Mouse (Mus musculus) C2C12 (cell line): ENCODE measurements around the gene Igfbpl1. TPM values are rescaled to one million over a fixed set of nuclear protein-coding genes. Genes with fewer than 3 reads are reported as not detected.

Experiments used
- H3K27me3 ChIP-seq: one replicate; pipeline ENCODE4 v1.6.1; 2011; ENCODE audit not compliant: control insufficient read depth, insufficient read depth, insufficient read length
- H3K36me3 ChIP-seq: one replicate; pipeline ENCODE4 v1.6.1; 2011; ENCODE audit not compliant: control insufficient read depth, insufficient read depth
- H3K4me3 ChIP-seq: one replicate; pipeline ENCODE4 v1.5.1; 2011; ENCODE audit warnings: mild to moderate bottlenecking, control low read depth; ENCODE audit not compliant: poor library complexity, insufficient read depth, severe bottlenecking
- H3K79me2 ChIP-seq: one replicate; pipeline ENCODE4 v1.6.1; 2011; ENCODE audit not compliant: control insufficient read depth, insufficient read depth
- H3K79me3 ChIP-seq: one replicate; pipeline ENCODE4 v1.6.1; 2011; ENCODE audit warnings: low read depth, control low read depth
- H3ac ChIP-seq: one replicate; pipeline ENCODE3; 2011; ENCODE audit warnings: low read depth; ENCODE audit not compliant: control insufficient read depth, insufficient read length
- CEBPB ChIP-seq: IDR thresholded peaks from one replicate; pipeline ENCODE4 v1.6.1; 2011; ENCODE audit warnings: low read depth, mild to moderate bottlenecking, control low read depth, moderate library complexity
- CTCF ChIP-seq: IDR thresholded peaks from one replicate; pipeline ENCODE4 v1.5.1; 2011; ENCODE audit not compliant: control insufficient read depth, insufficient read depth, insufficient read length
- FOSL1 ChIP-seq: IDR thresholded peaks from one replicate; pipeline ENCODE4 v1.8.0; 2011; ENCODE audit warnings: mild to moderate bottlenecking, low read length; ENCODE audit not compliant: poor library complexity, insufficient read depth, severe bottlenecking
- MAX ChIP-seq: IDR thresholded peaks from one replicate; pipeline ENCODE4 v1.6.1; 2011; ENCODE audit warnings: mild to moderate bottlenecking, control low read depth
- MYOD1 ChIP-seq: IDR thresholded peaks from one replicate; pipeline ENCODE4 v1.6.1; 2011; ENCODE audit warnings: low read depth; ENCODE audit not compliant: control insufficient read depth, insufficient read length
- MYOG ChIP-seq: IDR thresholded peaks from one replicate; pipeline ENCODE4 v1.6.1; 2011; ENCODE audit not compliant: control insufficient read depth, insufficient read length; ENCODE audit errors: extremely low read depth
- USF1 ChIP-seq: IDR thresholded peaks from one replicate; pipeline ENCODE4 v1.6.1; 2011; ENCODE audit warnings: low read depth, mild to moderate bottlenecking, control low read depth, moderate library complexity
- polyA plus RNA-seq: library from polyadenylated mRNA; unstranded; fragments of >200 nt; fragmentation: generic; extraction: Trizol; gene quantifications from one replicate; pipeline ENCODE4 v1.2.1, GENCODE M21; 2012; ENCODE audit warnings: missing spikeins

The Igfbpl1 gene
- polyA plus RNA-seq, 1 experiment: not detected

DNA sequence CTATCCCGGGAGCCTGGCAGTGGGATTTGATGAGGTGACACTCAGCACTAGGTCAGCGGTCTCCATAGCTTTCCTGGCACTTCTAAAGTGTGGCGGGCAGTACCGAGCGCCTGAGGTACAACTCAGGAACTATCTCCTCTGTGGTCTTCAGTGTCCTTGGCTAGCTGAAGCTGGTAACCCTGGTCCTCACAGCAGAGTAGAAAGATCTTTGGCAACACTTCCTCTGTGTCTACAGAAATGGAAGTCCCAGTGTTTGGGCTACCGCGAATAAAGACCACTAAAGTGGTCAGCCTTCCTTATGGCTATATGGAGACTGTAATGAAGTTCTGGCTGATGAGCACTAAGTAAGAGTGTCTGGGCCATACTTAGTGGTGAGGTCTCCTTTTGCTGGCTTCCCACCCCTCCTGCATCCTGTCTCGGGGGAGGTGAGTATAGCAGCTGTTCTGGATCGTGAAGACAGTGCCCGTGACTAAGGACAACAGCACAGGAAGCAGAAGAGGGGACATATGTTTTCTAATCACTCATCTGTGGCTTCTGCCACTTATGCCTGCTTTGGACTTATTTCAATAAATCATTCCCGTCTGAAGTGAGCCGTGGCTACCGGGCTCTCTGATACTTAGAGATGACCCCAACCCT is 38.2 kb downstream of the Igfbpl1 start:
- Histone ChIP-seq H3K79me2 (no peaks in the 10 kb centered on the region), H3K27me3 (peaks cover 60% of the 10 kb centered on the region), H3ac (no peak overlapping the region), H3K36me3 (no peaks in the 10 kb centered on the region), H3K79me3 (no peaks in the 10 kb centered on the region), H3K4me3 (no peak overlapping the region)
- TF ChIP-seq MYOG (no peak), MYOD1 (no peak), FOSL1 (no peak), MAX (no peak), USF1 (no peak), CEBPB (no peak), CTCF (no peak)

DNA sequence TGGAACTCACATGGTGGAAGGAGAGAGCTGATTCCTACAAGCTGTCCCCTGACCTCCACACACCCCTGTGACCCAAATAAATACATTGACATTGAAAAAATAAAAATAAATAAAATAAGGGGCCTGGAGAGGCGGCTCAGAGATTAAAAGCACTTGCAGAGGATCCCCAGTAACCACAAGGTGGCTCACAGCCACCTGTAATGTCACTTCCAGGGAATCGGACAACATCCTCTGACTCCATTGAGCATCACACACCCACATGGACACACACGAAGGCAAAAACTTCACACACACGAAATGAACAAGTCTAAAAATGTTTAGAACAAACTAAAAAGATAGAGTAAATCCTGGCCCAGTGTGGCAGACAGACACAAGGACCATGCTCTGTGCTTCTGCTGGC is 40.0 kb downstream of the Igfbpl1 start:
- Histone ChIP-seq H3K79me2 (no peaks in the 10 kb centered on the region), H3ac (no peak overlapping the region), H3K27me3 (peaks cover 54% of the 10 kb centered on the region), H3K4me3 (no peak overlapping the region), H3K36me3 (no peaks in the 10 kb centered on the region), H3K79me3 (no peaks in the 10 kb centered on the region)
- TF ChIP-seq CTCF: no peak
- no peak for TF ChIP-seq MYOG
- no peak for TF ChIP-seq MAX
- no peak for TF ChIP-seq USF1
- TF ChIP-seq MYOD1: no peak
- no peak for TF ChIP-seq CEBPB
- no peak for TF ChIP-seq FOSL1

DNA sequence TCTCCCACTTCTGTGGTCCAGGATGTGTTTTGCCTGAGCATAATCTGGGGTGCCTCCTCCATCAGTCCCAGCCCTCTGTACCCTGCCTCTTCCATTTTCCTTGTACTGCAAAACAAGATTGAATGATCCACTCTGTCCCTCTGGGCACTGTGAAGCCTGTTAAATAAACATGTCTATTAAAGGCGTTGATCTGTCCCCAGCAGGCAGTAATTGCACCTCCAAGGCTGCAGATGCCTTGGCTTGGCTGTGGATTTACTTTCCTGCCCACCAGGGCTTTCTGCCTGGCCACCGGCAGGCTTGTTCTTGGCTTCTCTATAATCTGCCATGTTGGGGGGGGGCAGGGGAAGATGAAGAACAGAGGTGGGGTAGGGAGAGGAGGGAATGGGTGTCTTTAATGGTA is 40.8 kb downstream of the Igfbpl1 start:
- no peak overlapping the region for H3K4me3 ChIP-seq
- peaks cover 54% of the 10 kb centered on the region for H3K27me3 ChIP-seq
- no peak overlapping the region for H3ac ChIP-seq
- H3K36me3 ChIP-seq: no peaks in the 10 kb centered on the region
- H3K79me2 ChIP-seq: no peaks in the 10 kb centered on the region
- no peaks in the 10 kb centered on the region for H3K79me3 ChIP-seq
- no peak for TF ChIP-seq CTCF
- no peak for TF ChIP-seq CEBPB
- no peak for TF ChIP-seq FOSL1
- TF ChIP-seq MYOG: no peak
- no peak for TF ChIP-seq MYOD1
- TF ChIP-seq MAX: no peak
- no peak for TF ChIP-seq USF1

DNA sequence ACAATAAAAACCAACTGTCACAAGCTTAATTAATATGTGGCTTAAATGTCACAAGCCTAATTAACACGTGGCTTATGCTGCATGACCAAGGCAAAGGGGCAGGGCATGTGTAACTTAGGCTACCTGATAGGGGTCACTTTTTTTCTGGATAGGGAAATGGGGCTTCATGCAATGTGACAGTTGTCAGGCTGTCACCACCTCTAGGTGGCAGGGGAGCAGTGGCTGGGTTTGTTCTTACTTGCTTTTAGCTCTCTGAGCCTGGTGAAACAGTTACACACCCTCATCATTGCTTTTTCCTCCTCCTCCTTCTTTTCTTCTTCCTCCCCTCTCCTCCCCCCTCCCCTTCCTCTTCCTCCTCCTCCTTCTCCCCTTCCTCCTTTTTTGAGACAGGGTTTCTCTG is 43.1 kb downstream of the Igfbpl1 start:
- Histone ChIP-seq H3ac (no peak overlapping the region), H3K79me3 (no peaks in the 10 kb centered on the region), H3K79me2 (no peaks in the 10 kb centered on the region), H3K27me3 (peaks cover 55% of the 10 kb centered on the region), H3K36me3 (no peaks in the 10 kb centered on the region), H3K4me3 (no peak overlapping the region)
- no peak for TF ChIP-seq CEBPB
- no peak for TF ChIP-seq MYOG
- TF ChIP-seq MAX: no peak
- TF ChIP-seq USF1: no peak
- TF ChIP-seq FOSL1: no peak
- no peak for TF ChIP-seq MYOD1
- no peak for TF ChIP-seq CTCF

DNA sequence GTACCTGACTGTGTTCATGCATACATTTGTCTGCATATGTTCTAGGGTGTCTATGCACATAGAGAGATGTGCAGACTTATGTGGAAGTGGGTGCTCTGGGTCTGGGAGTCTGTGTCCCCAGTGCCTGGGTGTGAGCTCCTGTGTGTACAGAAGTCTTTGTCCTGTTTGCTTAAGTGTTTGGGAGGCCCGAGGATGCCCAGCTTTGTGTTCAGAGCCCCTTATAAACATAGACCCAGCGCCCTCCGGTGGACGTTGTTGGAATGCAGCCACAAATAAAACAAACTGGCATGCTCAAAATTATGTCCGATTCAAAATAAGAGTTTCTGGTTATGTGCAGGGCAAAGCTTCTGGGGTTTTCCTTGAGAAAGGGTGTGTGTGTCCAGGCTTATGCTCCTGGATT is 55.1 kb downstream of the Igfbpl1 start:
- Histone ChIP-seq H3K79me3 (no peaks in the 10 kb centered on the region), H3ac (no peak overlapping the region), H3K4me3 (no peak overlapping the region), H3K36me3 (no peaks in the 10 kb centered on the region), H3K79me2 (no peaks in the 10 kb centered on the region), H3K27me3 (peaks cover 51% of the 10 kb centered on the region)
- no peak for TF ChIP-seq CTCF
- TF ChIP-seq MYOD1: no peak
- no peak for TF ChIP-seq FOSL1
- TF ChIP-seq MYOG: no peak
- TF ChIP-seq USF1: no peak
- no peak for TF ChIP-seq MAX

DNA sequence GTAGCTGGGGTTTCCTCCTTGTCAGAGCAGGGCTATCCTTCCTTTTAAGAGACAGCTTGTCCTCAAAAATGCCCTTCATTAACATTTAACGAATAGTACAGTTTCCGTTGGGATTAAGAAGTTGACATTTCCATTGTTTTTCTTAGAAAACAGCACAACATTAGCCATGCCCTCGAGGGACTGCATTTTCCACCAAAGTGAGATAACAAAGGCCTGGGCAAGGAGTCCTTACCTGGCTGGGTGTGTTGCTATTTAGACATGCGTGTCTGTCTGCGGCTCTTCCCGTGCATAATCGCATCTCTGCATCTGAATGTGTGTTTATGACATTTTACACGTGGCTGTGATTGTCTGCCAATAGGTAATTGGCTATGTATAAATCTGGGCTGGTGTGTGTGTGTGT is 55.5 kb downstream of the Igfbpl1 start:
- H3K4me3 ChIP-seq: no peak overlapping the region
- peaks cover 54% of the 10 kb centered on the region for H3K27me3 ChIP-seq

More for the DNA sequence above, 55.5 kb downstream of the Igfbpl1 start:
- Histone ChIP-seq H3K79me3 (no peaks in the 10 kb centered on the region), H3K36me3 (no peaks in the 10 kb centered on the region), H3K79me2 (no peaks in the 10 kb centered on the region), H3ac (no peak overlapping the region)
- TF ChIP-seq USF1: no peak
- TF ChIP-seq MYOG: no peak
- TF ChIP-seq CEBPB: no peak
- no peak for TF ChIP-seq MAX
- no peak for TF ChIP-seq CTCF
- no peak for TF ChIP-seq MYOD1
- TF ChIP-seq FOSL1: no peak
